In the genomic region with DNA sequence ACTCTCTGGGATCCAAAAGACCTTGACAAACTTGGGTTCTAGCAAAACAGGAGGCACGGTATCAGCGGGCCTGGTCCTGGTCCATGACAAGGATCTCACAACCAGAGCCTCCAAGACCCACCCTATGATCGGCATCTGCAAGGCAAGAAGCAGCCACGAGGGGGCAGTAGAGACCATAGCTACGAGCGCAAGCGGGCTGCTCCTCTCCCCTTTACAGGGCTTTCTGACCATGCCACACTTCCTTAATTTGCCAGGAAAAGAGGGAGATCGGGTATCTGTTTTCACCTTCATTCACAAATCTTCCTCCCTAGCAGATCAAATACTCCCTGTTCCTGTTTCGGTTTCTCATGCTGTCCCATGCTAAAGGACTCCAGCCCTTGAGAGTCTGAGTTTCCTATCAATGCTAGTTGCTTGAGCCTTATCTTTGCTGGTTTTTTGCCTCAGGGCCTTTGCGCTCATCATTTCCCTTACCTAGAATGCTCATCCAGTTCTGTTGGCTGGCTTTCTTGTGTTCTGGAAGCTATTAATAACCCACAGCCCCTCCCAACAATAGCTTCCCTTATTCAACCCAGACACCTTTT, we compare ENCODE assay signal across 8 mouse cellular contexts. TPM values are rescaled to one million over a fixed set of nuclear protein-coding genes. Genes with fewer than 3 reads are reported as not detected.
DNase-seq lines count a peak whose midpoint lies in the region; ATAC-seq and TF ChIP-seq lines count a peak whose summit lies in the region.

No protein-coding gene starts in this region.

- H3K27ac ChIP-seq in hindbrain, postnatal 0 days: peak overlapping the region; percentile 28; the same call in 1 of the 2 replicates

- no peaks in the 10 kb centered on the region for H3K9me3 ChIP-seq in hindbrain, postnatal 0 days (ENCODE audit: low read length)

- H3K36me3 ChIP-seq in hindbrain, postnatal 0 days (ENCODE audit: insufficient read depth, low read length): no peaks in the 10 kb centered on the region

- peak; percentile 84 for ATAC-seq in hindbrain, postnatal 0 days
- ATAC-seq in megakaryocyte, adult 5-6 weeks (ENCODE audit: poor library complexity, severe bottlenecking): peak; percentile 91

- TF ChIP-seq CTCF in hindbrain, postnatal 0 days (IDR thresholded peaks at IDR 0.05; ENCODE audit: low read depth): peak; percentile 99

- DNase-seq in adipocyte (ENCODE audit: low spot score): peak; percentile 87
- DNase-seq in embryo, embryonic 10 days (ENCODE audit: low spot score): peak; percentile 93
- peak; percentile 87 to 88 for DNase-seq in gastrocnemius, adult 8-10 months (ENCODE audit: low spot score in 2 of 2)
- DNase-seq in hindbrain, postnatal 0 days (ENCODE audit: low spot score): peak; percentile 95
- peak; percentile 90 to 96 for DNase-seq in left cerebral cortex, adult 18-20 months (ENCODE audit: low spot score in 2 of 2)
- DNase-seq in retina, postnatal 7 days (ENCODE audit: low read depth, low spot score): peak; percentile 81
- DNase-seq in urinary bladder, adult 18-20 months (ENCODE audit: low spot score in 2 of 2): peak; percentile 85 to 88

- H3K9ac ChIP-seq in hindbrain, postnatal 0 days (replicated peaks; ENCODE audit: low read length): no peak overlapping the region

- H3K4me1 ChIP-seq in hindbrain, postnatal 0 days (ENCODE audit: insufficient read depth, low read length): peaks cover 4% of the 10 kb centered on the region; the same call in 1 of the 2 replicates

- no peak overlapping the region for H3K4me3 ChIP-seq in hindbrain, postnatal 0 days (ENCODE audit: low read length)

- WGBS in hindbrain, postnatal 0 days: 11% methylated on average over 10 of the region's 10 CpGs

- no peak overlapping the region for H3K4me2 ChIP-seq in hindbrain, postnatal 0 days (ENCODE audit: low read depth, low read length)

- H3K27me3 ChIP-seq in hindbrain, postnatal 0 days (ENCODE audit: insufficient read depth, low read length): no peaks in the 10 kb centered on the region

RNA-seq across cellular contexts. Expression of gene Sema3b, which starts 6.9 kb away (rescaled TPM):
- total RNA-seq in gastrocnemius, adult 8-10 months (2022): 10 to 100 TPM in 2 of 4 experiments, 1 to 10 TPM in 2; 8.7 to 12.4 (median 10.1) TPM
- total RNA-seq in hindbrain, postnatal 0 days (2014; rRNA removed): 11.2 and 14.6 TPM in 2 replicates
- 8.3 and 9.0 TPM in 2 replicates for polyA plus RNA-seq in hindbrain, postnatal 0 days (2015; fragmentation: Nextera tagmentation; extraction: Ambion mirVana)
- total RNA-seq in left cerebral cortex, adult 18-20 months (2021): 1 to 10 TPM; 3.5 to 4.5 TPM
- total RNA-seq in megakaryocyte, adult 5-6 weeks (2015): not detected in 2 replicates
- 0.08 TPM in 1 of 2 replicates, not detected in the other for total RNA-seq in megakaryocyte, adult 5-6 weeks (2017)

RNA-seq across cellular contexts. Expression of gene Ifrd2, which starts 14.7 kb away (rescaled TPM):
- 10 to 100 TPM; 51.3 to 56.2 (median 54.0) TPM for total RNA-seq in gastrocnemius, adult 8-10 months (2022)
- 7.6 and 10.9 TPM in 2 replicates for total RNA-seq in hindbrain, postnatal 0 days (2014; rRNA removed)
- polyA plus RNA-seq in hindbrain, postnatal 0 days (2015; fragmentation: Nextera tagmentation; extraction: Ambion mirVana): 9.0 and 9.3 TPM in 2 replicates
- 10 to 100 TPM; 11.3 to 11.9 TPM for total RNA-seq in left cerebral cortex, adult 18-20 months (2021)
- 6.8 and 11.1 TPM in 2 replicates for total RNA-seq in megakaryocyte, adult 5-6 weeks (2015)
- 8.7 and 9.9 TPM in 2 replicates for total RNA-seq in megakaryocyte, adult 5-6 weeks (2017)

RNA-seq across cellular contexts. Expression of gene Hyal3, which starts 21.5 kb away (rescaled TPM):
- under 1 TPM in 2 of 4 experiments, not detected in 2; 0.24 to 0.56 TPM for total RNA-seq in gastrocnemius, adult 8-10 months (2022)
- total RNA-seq in hindbrain, postnatal 0 days (2014; rRNA removed): 3.3 and 4.9 TPM in 2 replicates
- 1.7 and 1.9 TPM in 2 replicates for polyA plus RNA-seq in hindbrain, postnatal 0 days (2015; fragmentation: Nextera tagmentation; extraction: Ambion mirVana)
- total RNA-seq in left cerebral cortex, adult 18-20 months (2021): 1 to 10 TPM; 1.6 TPM
- total RNA-seq in megakaryocyte, adult 5-6 weeks (2015): 1.5 and 1.9 TPM in 2 replicates
- total RNA-seq in megakaryocyte, adult 5-6 weeks (2017): 0.18 and 0.57 TPM in 2 replicates

RNA-seq across cellular contexts. Expression of gene Naa80, which starts 23.5 kb away (rescaled TPM):
- total RNA-seq in gastrocnemius, adult 8-10 months (2022): 10 to 100 TPM; 12.1 to 16.8 (median 15.5) TPM
- total RNA-seq in hindbrain, postnatal 0 days (2014; rRNA removed): 29.9 and 32.8 TPM in 2 replicates
- polyA plus RNA-seq in hindbrain, postnatal 0 days (2015; fragmentation: Nextera tagmentation; extraction: Ambion mirVana): 17.8 and 19.4 TPM in 2 replicates
- 10 to 100 TPM; 10.1 to 13.4 TPM for total RNA-seq in left cerebral cortex, adult 18-20 months (2021)
- 7.2 and 15.3 TPM in 2 replicates for total RNA-seq in megakaryocyte, adult 5-6 weeks (2015)
- 6.9 and 10.1 TPM in 2 replicates for total RNA-seq in megakaryocyte, adult 5-6 weeks (2017)

RNA-seq across cellular contexts. Expression of gene Hyal1, which starts 25.4 kb away (rescaled TPM):
- 1 to 10 TPM; 1.4 to 2.7 (median 1.9) TPM for total RNA-seq in gastrocnemius, adult 8-10 months (2022)
- 3.4 and 7.7 TPM in 2 replicates for total RNA-seq in hindbrain, postnatal 0 days (2014; rRNA removed)
- polyA plus RNA-seq in hindbrain, postnatal 0 days (2015; fragmentation: Nextera tagmentation; extraction: Ambion mirVana): 3.3 and 4.9 TPM in 2 replicates
- total RNA-seq in left cerebral cortex, adult 18-20 months (2021): 1 to 10 TPM; 6.3 to 7.2 TPM
- total RNA-seq in megakaryocyte, adult 5-6 weeks (2015): 0.38 and 0.57 TPM in 2 replicates
- total RNA-seq in megakaryocyte, adult 5-6 weeks (2017): 0.98 and 0.99 TPM in 2 replicates
